34 mouse cellular contexts compared by ENCODE assay signal in the genomic region with DNA sequence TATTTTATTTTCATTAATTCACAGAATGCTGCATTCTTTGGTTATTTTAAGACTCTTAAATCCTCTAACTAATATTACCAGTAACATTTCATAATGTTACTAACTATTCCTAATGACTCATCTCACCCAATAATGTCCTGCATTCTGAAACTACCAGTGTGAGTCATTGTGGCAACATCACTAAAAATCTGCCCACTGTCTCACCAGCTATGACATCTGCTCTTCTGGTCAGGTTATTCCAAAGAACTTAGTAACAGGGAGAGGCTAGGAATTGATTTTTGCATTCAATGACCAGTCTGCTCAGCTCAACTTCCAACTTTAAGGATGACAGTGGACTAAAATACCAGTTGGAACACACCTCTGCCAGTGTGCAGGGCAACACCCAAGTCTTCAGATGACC. TPM values are rescaled to one million over a fixed set of nuclear protein-coding genes. Genes with fewer than 3 reads are reported as not detected.
DNase-seq lines count a peak whose midpoint lies in the region; TF ChIP-seq lines count a peak whose summit lies in the region.
"Had no signal": no experiment of that assay in that cellular context is flagged by ENCODE, and none has a peak within 500 bp of the region (broad histone marks: within the 10 kb centered on the region; RNA-seq: fewer than 3 reads in every experiment).

No protein-coding gene starts in this region.

- no peak overlapping the region for H3ac ChIP-seq in myocyte (ENCODE audit: control insufficient read depth, insufficient read length)

- H3K4me2 ChIP-seq in myocyte (ENCODE audit: low read depth): peak overlapping the region; percentile 54
- H3K4me2 ChIP-seq: forebrain, embryonic 13.5 days; heart, embryonic 13.5 days; hindbrain, embryonic 12.5 days; hindbrain, embryonic 15.5 days had no signal

- DNase-seq in adrenal gland, adult 2 months: peak; percentile 10
- no peak for DNase-seq in adrenal gland, adult 18-20 months (ENCODE audit: low spot score in 2 of 2)
- DNase-seq in Muller cell, postnatal 12 days (ENCODE audit: inconsistent ontology term): peak; percentile 58
- no peak for DNase-seq in right cerebral cortex, postnatal 4 days
- DNase-seq in layer of hippocampus, adult 9-10 months (ENCODE audit: low spot score): no peak
- DNase-seq: adrenal gland, postnatal 14 days; cerebellum, adult 11-12 months; cerebellum, adult 9-10 months; cerebellum, postnatal 14 days; gastrocnemius, postnatal 10 days; gastrocnemius, postnatal 36 days; heart, adult 2 months; heart, postnatal 14 days had no signal

- TF ChIP-seq POLR2A in myocyte (IDR thresholded peaks at IDR 0.05; ENCODE audit: insufficient read length, low read depth): no peak

- H3K27me3 ChIP-seq in myocyte (ENCODE audit: control insufficient read depth, insufficient read depth, insufficient read length): no peaks in the 10 kb centered on the region
- H3K27me3 ChIP-seq: CH12.LX; forebrain, embryonic 13.5 days; heart, embryonic 13.5 days; hindbrain, embryonic 12.5 days; hindbrain, embryonic 15.5 days had no signal

- no peak overlapping the region for H3K4me3 ChIP-seq in myocyte
- H3K4me3 ChIP-seq: forebrain, embryonic 10.5 days; forebrain, embryonic 13.5 days; heart, adult 2 months; heart, embryonic 10.5 days; heart, embryonic 13.5 days; hindbrain, embryonic 12.5 days; hindbrain, embryonic 15.5 days had no signal

- no peaks in the 10 kb centered on the region for H3K79me2 ChIP-seq in myocyte (ENCODE audit: control insufficient read depth, insufficient read depth)

- H3K36me3 ChIP-seq in myocyte (ENCODE audit: control insufficient read depth, insufficient read depth): no peaks in the 10 kb centered on the region
- H3K36me3 ChIP-seq: forebrain, embryonic 10.5 days; G1E; heart, embryonic 10.5 days; heart, embryonic 13.5 days; hindbrain, embryonic 12.5 days; hindbrain, embryonic 15.5 days had no signal

TF ChIP-seq in myocyte, 11 proteins besides CTCF, POLR2A, EP300 and RAD21:
- no peak for TF ChIP-seq USF1 (IDR thresholded peaks at IDR 0.05; ENCODE audit: low read depth)
- 0 out of 2 replicates have a peak, but pooled peaks have one; percentile 53 for TF ChIP-seq CEBPB (IDR thresholded peaks at IDR 0.05; ENCODE audit: insufficient read depth, poor library complexity, severe bottlenecking)
- TF ChIP-seq SRF (IDR thresholded peaks at IDR 0.05; ENCODE audit: control insufficient read depth, insufficient read length, low read depth): no peak
- TF ChIP-seq MYOG (IDR thresholded peaks at IDR 0.05; ENCODE audit: control insufficient read depth in 1 of 3, insufficient read depth in 1 of 3, insufficient read length in 2 of 3, low read depth in 2 of 3): no peak
- TF ChIP-seq TCF12 (IDR thresholded peaks at IDR 0.05; ENCODE audit: insufficient read depth, poor library complexity, severe bottlenecking): no peak
- no peak for TF ChIP-seq TCF3 (IDR thresholded peaks at IDR 0.05; ENCODE audit: insufficient read length, low read depth)
- peak in 1 of 3 experiments; percentile 13 for TF ChIP-seq MYOD1 (IDR thresholded peaks at IDR 0.05; ENCODE audit: control insufficient read depth in 1 of 3, insufficient read length in 2 of 3, low read depth in 2 of 3)
- TF ChIP-seq MAX (IDR thresholded peaks at IDR 0.05; ENCODE audit: low read depth): no peak
- no peak for TF ChIP-seq POLR2AphosphoS2 (IDR thresholded peaks at IDR 0.05; ENCODE audit: insufficient read length, low read depth)

RNA-seq across cellular contexts. Expression of gene Lce1d, which starts 4.7 kb away (rescaled TPM):
- not detected for total RNA-seq in adrenal gland, adult 2 months (2021)
- polyA plus RNA-seq in adrenal gland, adult 2 months (2012; rRNA removed): not detected in 2 replicates
- total RNA-seq in adrenal gland, adult 18-20 months (2021): not detected
- not detected for polyA plus RNA-seq in myocyte (2012; fragmentation: generic; extraction: Trizol)
- total RNA-seq: adrenal gland, postnatal 14 days; adrenal gland, postnatal 4 days; CH12.LX; G1E; gastrocnemius, adult 18-20 months; gastrocnemius, postnatal 10 days; gastrocnemius, postnatal 36 days; granulocyte monocyte progenitor cell, adult 5-6 weeks; heart, adult 2 months; heart, postnatal 14 days; hematopoietic stem cell, adult 5-6 weeks had no signal
- polyA plus RNA-seq: activated CD4-positive, CD25-positive, alpha-beta regulatory T cell, adult 4 months; brain, embryonic 14.5 days; embryonic facial prominence, embryonic 11.5 days; forebrain, embryonic 10.5 days; forebrain, embryonic 13.5 days; forebrain, embryonic 16.5 days; G1E; heart, adult 2 months; heart, embryonic 10.5 days; heart, embryonic 13.5 days; heart, embryonic 16.5 days; hindbrain, embryonic 12.5 days; hindbrain, embryonic 15.5 days; intestine, embryonic 14.5 days; intestine, postnatal 0 days had no signal

RNA-seq across cellular contexts. Expression of gene Lce1c, which starts 12.6 kb away (rescaled TPM):
- total RNA-seq in adrenal gland, adult 2 months (2021): not detected
- polyA plus RNA-seq in adrenal gland, adult 2 months (2012; rRNA removed): not detected in 2 replicates
- not detected for total RNA-seq in adrenal gland, adult 18-20 months (2021)
- polyA plus RNA-seq in myocyte (2012; fragmentation: generic; extraction: Trizol): not detected
- total RNA-seq: adrenal gland, postnatal 14 days; adrenal gland, postnatal 4 days; CH12.LX; G1E; gastrocnemius, adult 18-20 months; gastrocnemius, postnatal 10 days; gastrocnemius, postnatal 36 days; granulocyte monocyte progenitor cell, adult 5-6 weeks; heart, adult 2 months; heart, postnatal 14 days; hematopoietic stem cell, adult 5-6 weeks had no signal
- polyA plus RNA-seq: activated CD4-positive, CD25-positive, alpha-beta regulatory T cell, adult 4 months; brain, embryonic 14.5 days; embryonic facial prominence, embryonic 11.5 days; forebrain, embryonic 10.5 days; forebrain, embryonic 13.5 days; forebrain, embryonic 16.5 days; G1E; heart, adult 2 months; heart, embryonic 10.5 days; heart, embryonic 13.5 days; heart, embryonic 16.5 days; hindbrain, embryonic 12.5 days; hindbrain, embryonic 15.5 days; intestine, embryonic 14.5 days; intestine, postnatal 0 days had no signal

RNA-seq across cellular contexts. Expression of gene Lce1e, which starts 17.2 kb away (rescaled TPM):
- total RNA-seq in adrenal gland, adult 2 months (2021): not detected
- not detected in 2 replicates for polyA plus RNA-seq in adrenal gland, adult 2 months (2012; rRNA removed)
- total RNA-seq in adrenal gland, adult 18-20 months (2021): not detected
- not detected for polyA plus RNA-seq in myocyte (2012; fragmentation: generic; extraction: Trizol)
- total RNA-seq: adrenal gland, postnatal 14 days; adrenal gland, postnatal 4 days; CH12.LX; G1E; gastrocnemius, adult 18-20 months; gastrocnemius, postnatal 10 days; gastrocnemius, postnatal 36 days; granulocyte monocyte progenitor cell, adult 5-6 weeks; heart, adult 2 months; heart, postnatal 14 days; hematopoietic stem cell, adult 5-6 weeks had no signal
- polyA plus RNA-seq: activated CD4-positive, CD25-positive, alpha-beta regulatory T cell, adult 4 months; brain, embryonic 14.5 days; embryonic facial prominence, embryonic 11.5 days; embryonic facial prominence, embryonic 14.5 days; forebrain, embryonic 10.5 days; forebrain, embryonic 13.5 days; forebrain, embryonic 16.5 days; G1E; heart, adult 2 months; heart, embryonic 10.5 days; heart, embryonic 13.5 days; heart, embryonic 16.5 days; hindbrain, embryonic 12.5 days; hindbrain, embryonic 15.5 days; intestine, embryonic 14.5 days; intestine, postnatal 0 days had no signal

RNA-seq across cellular contexts. Expression of gene Lce1a2, which starts 21.6 kb away (rescaled TPM):
- not detected for total RNA-seq in adrenal gland, adult 2 months (2021)
- not detected in 2 replicates for polyA plus RNA-seq in adrenal gland, adult 2 months (2012; rRNA removed)
- total RNA-seq in adrenal gland, adult 18-20 months (2021): not detected
- not detected for polyA plus RNA-seq in myocyte (2012; fragmentation: generic; extraction: Trizol)
- total RNA-seq: adrenal gland, postnatal 14 days; adrenal gland, postnatal 4 days; CH12.LX; G1E; gastrocnemius, adult 18-20 months; gastrocnemius, postnatal 10 days; gastrocnemius, postnatal 36 days; granulocyte monocyte progenitor cell, adult 5-6 weeks; heart, adult 2 months; heart, postnatal 14 days; hematopoietic stem cell, adult 5-6 weeks had no signal
- polyA plus RNA-seq: activated CD4-positive, CD25-positive, alpha-beta regulatory T cell, adult 4 months; brain, embryonic 14.5 days; embryonic facial prominence, embryonic 11.5 days; forebrain, embryonic 10.5 days; forebrain, embryonic 13.5 days; forebrain, embryonic 16.5 days; G1E; heart, adult 2 months; heart, embryonic 10.5 days; heart, embryonic 13.5 days; heart, embryonic 16.5 days; hindbrain, embryonic 12.5 days; hindbrain, embryonic 15.5 days; intestine, embryonic 14.5 days; intestine, postnatal 0 days had no signal

RNA-seq across cellular contexts. Expression of gene Lce1f, which starts 28.5 kb away (rescaled TPM):
- not detected for total RNA-seq in adrenal gland, adult 2 months (2021)
- not detected in 2 replicates for polyA plus RNA-seq in adrenal gland, adult 2 months (2012; rRNA removed)
- total RNA-seq in adrenal gland, adult 18-20 months (2021): not detected
- 0.19 TPM for polyA plus RNA-seq in myocyte (2012; fragmentation: generic; extraction: Trizol)
- total RNA-seq: adrenal gland, postnatal 14 days; adrenal gland, postnatal 4 days; CH12.LX; G1E; gastrocnemius, adult 18-20 months; gastrocnemius, postnatal 10 days; gastrocnemius, postnatal 36 days; granulocyte monocyte progenitor cell, adult 5-6 weeks; heart, adult 2 months; heart, postnatal 14 days; hematopoietic stem cell, adult 5-6 weeks had no signal
- polyA plus RNA-seq: activated CD4-positive, CD25-positive, alpha-beta regulatory T cell, adult 4 months; brain, embryonic 14.5 days; embryonic facial prominence, embryonic 11.5 days; forebrain, embryonic 10.5 days; forebrain, embryonic 13.5 days; forebrain, embryonic 16.5 days; G1E; heart, adult 2 months; heart, embryonic 10.5 days; heart, embryonic 13.5 days; heart, embryonic 16.5 days; hindbrain, embryonic 12.5 days; hindbrain, embryonic 15.5 days; intestine, embryonic 14.5 days; intestine, postnatal 0 days had no signal

Comparison
In these comparisons a context has a peak if more than half of its experiments do, and no peak if none do; other contexts are left out.
1. DNase-seq: peak in adrenal gland, adult 2 months (single experiment) and Muller cell, postnatal 12 days (single experiment); none in adrenal gland, adult 18-20 months (0 of 2), right cerebral cortex, postnatal 4 days (single experiment) and layer of hippocampus, adult 9-10 months (single experiment).